Mouse (Mus musculus) urinary bladder, adult 2 months (tissue): Measurements from ENCODE around the gene Ak8. TPM values are rescaled to one million over a fixed set of nuclear protein-coding genes. Genes with fewer than 3 reads are reported as not detected.

Experiments used
- DNase-seq: peaks from one replicate; pipeline ENCODE4 v3.0.0; 2022; ENCODE audit warnings: low spot score
- polyA plus RNA-seq: library from polyadenylated mRNA; depleted of rRNA; stranded (reverse); fragments of >200 nt; gene quantifications from 2 replicates; pipeline ENCODE4 v1.2.3, GENCODE M21; 2012

The Ak8 gene
- polyA plus RNA-seq, 1 experiment = 0.92 TPM

DNA sequence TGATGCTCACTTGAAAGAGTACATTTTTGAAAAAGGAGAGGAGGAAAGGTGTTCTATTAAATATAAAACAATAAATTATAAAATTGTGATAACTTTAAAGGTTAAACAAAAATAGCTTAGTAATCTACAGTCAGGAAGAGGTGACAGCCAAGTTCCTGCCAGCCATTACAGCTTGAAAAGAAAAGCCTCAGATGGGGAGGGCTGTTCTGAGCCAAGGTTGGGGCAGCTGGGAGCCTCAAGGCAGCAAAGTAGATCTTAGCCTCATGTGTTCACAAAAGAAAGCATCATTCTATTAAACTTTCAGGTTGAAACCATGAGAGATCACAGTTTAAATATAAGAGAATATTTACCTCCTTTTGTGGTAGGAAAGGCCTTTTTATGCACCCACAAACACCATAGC is 30.7 kb downstream of the Ak8 start:
- no peak for DNase-seq

DNA sequence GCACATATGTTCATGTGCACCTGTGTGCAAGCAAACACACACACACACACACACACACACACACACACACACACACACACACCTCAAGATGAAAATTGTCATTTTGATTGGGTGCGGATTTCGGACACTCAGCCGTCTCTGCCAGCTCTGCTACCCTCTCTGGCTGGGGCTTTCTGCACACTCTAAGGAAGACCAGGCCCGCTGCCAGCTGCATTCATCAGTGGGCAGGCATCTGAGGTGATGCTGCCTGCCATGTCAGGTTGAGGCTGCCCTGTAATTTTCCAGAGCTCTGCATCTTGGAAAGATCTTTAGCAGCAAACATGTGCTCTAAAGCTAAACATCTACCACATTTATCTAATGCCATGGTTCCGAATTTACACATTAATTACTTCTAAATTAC is 37.1 kb downstream of the Ak8 start:
- DNase-seq = no peak

DNA sequence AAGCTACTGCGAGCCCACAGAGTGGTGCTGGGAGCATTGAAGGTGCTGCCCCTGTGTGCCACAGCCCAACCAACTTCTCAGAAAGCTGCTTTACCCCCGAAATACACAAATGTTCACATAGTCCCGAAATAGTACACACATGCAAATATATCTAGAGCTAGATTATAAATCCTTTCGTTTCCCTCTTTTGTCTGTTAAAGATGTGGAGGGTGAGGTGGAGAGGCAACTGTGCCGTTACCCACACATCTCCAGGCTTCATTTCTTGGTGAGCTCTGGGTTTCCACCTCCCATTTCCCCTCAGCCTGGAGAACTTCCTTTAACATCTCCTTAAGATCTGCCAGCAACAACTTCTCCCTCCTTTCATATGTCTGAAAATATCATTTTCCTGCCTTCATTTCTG is 40.2 kb downstream of the Ak8 start:
- no peak for DNase-seq

DNA sequence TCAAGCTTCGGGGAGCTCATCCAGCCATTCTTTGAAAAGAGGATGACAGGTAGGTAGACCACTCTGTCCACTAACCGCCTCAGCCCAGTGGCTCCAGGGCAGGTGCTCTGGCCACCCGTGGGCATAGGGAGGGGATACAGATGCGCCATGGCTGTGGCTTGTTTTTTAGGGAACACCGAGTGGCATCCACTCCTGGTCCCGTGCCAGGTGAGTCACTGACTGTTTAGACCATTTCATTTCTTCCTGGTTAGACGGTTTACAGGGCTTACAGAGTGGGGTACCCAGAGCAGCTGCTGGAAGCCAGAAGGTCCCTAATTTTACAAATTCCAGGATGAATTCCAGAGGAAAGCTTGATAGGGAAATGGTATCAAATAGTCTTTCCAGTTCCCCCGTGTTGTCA is 42.7 kb downstream of the Ak8 start:
- DNase-seq = no peak

DNA sequence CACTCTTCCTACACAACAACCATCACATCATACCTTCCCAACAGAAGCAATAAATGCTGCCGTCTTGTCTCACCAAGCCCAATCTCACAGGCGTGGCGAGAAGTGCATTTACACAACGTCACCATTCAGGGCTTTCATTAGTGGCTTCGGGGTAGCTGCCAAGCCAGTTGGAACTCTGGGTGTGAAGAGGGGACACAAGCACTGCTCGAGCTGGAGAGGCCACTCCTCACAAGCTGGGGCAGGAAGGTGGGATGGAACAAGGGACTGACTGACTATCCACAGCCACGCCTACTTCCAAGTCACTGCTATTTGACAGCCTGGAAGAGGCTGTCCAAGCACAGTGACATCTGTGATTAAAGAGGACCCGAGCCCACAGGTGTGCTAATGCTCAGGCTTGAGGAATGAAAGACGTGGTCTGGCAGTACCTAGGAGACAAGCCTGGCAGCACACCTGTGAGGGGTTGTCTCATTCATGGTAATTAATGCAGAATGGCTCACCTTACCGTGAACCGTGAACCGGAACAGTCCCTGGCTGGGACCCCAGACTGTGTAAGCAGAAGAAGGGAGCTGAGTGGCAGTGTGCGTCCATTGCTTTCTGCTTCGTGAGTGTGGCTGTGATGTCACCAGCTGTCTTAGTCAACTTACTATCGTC is 46.8 kb downstream of the Ak8 start:
- DNase-seq = no peak

DNA sequence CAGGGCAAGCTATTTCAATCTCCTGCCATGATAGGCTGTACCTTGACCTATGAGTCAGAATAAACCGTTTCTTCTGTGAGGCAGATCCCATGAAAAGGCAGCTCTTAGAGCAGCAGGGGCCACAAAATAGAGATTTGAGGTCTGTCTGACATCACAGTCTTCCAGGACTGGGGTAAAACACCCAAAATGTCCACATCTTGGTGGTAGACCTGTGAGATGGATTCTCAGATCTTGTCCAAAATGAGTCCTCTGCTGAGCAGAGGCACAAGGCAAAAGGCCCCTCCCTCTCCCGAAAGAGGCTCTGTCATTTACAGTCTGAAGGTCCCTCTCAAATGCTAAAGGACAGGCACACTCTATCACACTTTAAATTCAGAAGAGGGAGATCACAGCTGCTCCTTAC is 47.7 kb downstream of the Ak8 start:
- DNase-seq = no peak

DNA sequence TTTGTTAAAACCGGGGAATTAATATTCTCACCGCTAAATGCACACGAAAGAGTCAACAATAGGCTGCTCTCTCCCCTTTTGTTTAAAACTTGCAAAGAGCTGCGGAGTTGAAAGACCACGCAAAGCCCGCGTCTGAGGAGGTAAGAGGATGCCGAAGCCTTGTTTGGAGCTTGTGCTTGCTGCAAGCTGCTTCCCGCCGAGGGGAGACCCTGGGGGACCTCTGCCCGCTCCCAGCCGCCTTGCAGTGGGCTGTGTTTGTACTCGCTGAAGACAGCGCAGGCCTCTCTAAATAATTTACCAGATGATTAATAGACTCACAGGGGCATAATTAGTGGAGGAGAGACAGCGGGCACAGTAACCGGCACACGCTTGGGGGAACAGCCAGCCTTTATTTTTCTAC is 51.2 kb downstream of the Ak8 start:
- DNase-seq = no peak

DNA sequence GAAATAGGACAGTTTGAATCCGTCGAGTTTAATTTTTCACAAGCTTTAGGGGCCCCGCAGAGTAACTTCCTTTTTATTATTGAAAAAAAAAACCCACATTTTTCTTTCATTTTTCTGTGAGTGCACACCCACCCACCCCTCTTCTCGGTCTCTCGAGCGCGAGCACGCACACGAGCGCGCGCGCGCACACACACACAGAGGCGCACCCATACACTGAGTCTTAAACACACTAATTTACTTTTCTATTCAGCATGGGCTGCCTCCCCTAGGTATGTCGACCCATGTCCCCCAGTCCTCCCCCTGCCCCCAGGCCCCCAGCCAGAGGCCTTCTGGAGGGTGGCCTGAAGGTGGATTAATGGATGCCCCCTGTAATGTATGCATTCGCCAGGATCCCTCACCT is 51.7 kb downstream of the Ak8 start:
- DNase-seq = no peak

DNA sequence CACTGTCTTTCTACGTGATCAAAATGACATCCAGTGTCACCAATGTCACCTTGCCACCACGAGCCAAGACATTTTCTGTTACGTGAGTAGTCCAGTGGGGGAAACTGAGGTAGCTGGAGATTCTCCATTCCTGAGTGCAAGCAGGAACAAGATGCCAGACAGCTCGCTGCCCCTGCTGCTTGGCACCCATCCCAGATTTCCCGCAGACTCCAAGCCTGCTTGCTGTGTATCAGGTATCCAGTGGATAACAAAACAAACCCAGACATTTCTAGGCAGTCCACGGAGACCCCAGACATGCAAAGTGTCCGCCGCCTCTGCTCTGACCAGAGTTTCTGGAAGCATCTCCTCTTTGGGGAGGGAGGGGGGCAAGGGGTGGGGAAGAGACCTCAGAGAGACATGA is 52.4 kb downstream of the Ak8 start:
- DNase-seq = no peak

DNA sequence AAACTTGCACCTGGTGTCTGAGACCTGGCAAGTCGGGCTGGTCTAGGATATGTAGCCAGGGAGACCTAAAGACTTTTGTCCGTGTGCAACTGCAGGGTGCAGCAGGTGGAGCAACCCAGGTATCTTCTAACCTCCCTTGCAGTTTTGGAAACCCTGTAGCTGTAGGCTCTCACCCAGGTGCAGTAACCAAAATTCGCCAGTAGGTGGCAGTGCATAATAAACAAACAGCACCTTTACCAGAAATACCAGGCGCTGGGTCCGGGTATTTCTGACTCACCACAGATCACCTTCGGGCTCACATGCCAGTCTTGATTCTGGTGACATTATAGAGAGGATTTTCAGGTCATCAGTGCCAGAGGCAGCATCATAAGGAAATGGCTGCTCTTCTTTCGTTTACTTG is 55.5 kb downstream of the Ak8 start:
- peak; percentile 55 for DNase-seq

DNA sequence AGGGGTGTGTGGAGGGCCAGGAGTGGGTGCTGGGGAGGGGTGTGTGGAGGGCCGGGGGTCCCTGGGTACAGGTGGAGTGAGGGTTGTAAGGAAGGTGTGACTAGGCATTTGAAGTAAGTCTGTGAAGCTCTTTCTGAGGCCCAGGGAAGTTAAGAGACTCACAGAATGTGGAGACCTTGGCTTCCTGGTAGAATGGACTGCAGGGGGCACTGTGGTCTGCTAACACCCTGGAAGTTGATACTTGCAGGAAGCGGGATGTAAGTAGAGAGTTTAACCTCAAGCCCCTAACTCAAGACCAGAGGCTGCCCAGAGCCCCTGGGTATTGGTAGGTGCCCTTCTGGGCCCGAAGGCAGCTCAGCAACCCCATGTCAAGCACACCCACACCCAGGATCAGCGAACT is 56.2 kb downstream of the Ak8 start:
- no peak for DNase-seq

DNA sequence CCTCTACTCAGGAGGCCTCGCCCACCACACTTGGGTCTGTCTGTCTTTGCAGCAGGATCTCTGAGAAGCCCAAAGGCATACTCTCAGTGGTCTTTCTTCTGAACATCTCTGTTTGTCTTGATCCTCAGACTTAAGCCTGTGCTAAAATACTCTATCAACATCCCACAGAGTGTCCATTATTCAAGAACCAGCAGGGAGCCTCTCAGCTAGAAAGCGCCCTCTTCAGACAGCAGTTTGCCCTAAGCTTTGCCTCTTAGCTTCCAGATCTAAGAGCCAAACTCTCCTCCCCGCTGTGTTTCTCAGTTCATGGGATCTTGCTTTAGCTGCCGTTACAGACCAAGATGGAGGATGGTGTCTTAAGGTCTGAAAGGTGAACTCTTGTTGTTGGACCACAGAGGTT is 59.5 kb downstream of the Ak8 start:
- DNase-seq = no peak

DNA sequence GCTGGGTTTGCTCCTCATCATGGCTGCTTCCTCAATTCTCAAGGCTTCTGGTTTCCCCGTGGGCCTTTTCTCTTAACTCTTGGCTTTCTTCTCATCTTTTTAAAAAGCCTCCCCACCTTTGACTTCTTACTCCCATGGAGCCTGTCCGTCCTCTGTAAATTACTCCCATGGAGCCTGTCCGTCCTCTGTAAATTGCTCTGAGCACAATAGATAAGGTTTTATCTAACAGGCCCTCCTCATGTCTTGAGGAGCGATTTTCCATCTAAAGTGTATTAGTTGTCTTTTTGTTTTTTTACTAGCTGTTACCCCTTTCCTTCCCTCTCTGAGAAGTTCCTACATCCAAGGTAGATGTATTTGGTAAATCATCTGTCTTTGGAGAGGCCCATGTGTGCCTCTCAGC is 66.6 kb downstream of the Ak8 start:
- no peak for DNase-seq

DNA sequence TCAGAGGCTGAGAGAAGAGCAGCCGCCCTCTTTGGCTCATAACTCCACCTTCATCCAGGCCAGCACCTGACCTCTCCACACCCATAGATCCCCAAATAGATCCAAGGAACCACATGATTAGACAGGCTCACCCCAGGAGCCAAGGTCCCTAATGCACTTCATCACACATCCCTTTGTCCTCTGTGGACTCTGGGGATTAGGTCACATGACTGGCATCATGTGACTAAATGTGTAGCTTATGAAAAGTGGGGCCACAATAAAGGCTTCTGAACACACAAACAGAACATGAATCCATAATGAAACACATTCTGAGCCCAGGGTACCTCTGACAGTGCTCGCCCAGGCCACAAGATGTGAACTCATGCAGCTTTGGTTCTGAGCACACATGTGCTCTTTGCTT is 67.1 kb downstream of the Ak8 start:
- DNase-seq = no peak

DNA sequence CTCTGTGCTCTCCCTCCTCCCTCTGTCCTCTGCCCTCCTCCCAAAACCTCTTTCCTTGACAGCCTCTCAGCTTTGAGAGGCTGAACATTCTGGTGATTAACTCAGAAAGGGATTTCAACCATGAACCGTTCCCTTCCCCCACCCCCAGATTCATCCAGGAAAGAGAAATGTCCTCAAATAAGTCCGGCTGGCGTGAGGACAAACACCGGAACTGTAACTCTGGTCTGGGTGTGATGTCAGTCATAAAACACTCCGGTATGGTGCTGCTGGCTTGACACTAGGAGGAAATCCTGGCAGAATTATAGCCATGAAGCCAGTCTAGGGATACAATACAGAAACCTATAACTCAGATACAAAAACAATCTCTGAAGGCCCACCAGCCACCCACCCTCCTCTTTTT is 70.7 kb downstream of the Ak8 start:
- no peak for DNase-seq

DNA sequence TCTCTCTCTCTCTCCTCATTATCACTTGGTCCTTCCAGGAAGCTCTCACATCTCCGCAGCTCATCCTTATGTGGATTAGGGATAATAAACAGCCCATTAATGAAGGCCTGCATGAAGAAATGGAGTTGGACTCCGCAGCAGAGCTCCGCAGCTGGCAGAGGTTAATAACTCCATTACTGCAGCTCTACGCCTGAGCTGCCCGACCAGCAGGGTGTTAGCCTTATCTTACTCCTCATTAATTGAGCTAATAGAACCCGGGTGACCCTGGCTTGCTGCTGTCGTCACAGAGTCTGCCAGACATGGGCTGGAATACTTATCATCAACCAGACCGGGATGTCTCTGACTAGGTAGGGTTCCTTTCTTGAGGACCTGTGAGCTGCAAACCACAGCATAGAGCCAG is 74.1 kb downstream of the Ak8 start:
- DNase-seq = no peak

DNA sequence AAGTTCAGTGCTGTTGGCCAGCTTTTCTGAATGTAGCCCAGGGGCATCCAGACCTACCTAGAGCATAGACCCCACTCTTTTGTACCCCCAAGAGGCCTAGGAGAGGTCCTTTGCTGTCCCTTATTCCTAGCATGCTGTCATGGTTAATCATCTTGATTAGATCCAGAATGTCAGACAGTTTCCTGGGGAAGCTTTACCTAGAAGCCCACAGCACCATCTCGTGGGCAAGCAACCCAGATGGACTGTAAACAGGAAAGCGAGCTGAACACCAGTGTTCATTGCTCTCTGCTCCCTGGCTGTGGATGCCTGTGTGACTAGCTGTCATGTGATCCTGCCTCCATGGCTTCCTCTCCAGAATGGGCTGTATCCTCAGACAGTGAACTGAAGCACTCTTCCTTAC is 76.8 kb downstream of the Ak8 start:
- DNase-seq = no peak

DNA sequence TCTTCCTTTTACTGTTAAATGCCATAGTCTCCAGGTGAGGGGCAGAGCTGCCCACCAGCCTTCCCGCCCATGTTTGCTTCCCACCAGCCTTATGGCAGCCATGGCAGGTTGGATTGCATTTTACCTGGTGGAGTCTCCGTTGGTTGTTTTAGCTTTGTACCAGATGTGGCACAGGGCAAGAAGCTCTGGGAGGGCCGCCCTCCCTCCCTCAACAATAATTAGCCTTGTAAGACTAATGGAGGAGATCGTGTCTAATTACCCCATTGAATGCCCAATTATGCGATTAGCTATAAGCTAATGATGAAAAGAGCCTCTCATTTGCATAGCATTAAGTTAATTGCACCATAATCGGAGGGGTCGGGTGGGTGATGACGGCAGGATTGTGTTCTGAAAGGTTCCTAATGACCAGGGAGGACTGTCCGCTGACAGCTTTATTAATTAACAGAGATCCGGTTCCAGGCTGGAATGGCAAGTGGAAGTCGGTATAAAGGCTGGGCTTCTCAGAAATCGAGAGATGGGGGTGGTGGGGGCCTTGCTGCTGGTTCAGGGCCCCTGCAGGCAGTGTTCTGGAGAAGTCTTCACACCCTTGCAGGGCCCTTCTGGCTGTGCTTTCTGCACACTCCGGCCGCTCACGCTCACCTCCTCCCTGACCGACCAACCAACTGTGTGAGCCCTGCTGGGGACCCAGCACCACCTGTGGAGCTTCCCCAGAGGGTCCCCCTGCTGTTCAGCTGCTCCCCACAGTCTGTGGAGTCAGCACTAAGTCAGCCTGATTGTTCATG is 80.2 kb downstream of the Ak8 start:
- no peak for DNase-seq

DNA sequence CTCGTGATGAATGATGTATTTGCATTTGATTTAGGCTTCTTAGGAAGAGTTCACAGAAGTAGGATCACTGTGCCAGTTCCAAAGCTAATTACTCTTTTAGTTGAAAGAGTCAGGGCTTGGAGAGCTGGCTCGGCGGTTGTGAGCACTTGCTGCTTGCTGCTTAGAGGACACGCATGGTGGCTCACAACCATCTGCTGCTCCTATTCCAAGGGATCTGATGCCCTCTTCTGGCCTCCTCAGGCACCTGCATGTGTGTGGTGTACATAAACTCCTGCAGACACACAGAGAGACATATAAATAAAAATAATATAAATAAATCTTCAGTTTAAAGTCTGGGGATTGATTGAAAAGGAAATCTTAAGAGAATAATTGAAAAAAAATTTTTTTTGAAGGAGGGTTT is 81.3 kb downstream of the Ak8 start:
- DNase-seq = no peak

DNA sequence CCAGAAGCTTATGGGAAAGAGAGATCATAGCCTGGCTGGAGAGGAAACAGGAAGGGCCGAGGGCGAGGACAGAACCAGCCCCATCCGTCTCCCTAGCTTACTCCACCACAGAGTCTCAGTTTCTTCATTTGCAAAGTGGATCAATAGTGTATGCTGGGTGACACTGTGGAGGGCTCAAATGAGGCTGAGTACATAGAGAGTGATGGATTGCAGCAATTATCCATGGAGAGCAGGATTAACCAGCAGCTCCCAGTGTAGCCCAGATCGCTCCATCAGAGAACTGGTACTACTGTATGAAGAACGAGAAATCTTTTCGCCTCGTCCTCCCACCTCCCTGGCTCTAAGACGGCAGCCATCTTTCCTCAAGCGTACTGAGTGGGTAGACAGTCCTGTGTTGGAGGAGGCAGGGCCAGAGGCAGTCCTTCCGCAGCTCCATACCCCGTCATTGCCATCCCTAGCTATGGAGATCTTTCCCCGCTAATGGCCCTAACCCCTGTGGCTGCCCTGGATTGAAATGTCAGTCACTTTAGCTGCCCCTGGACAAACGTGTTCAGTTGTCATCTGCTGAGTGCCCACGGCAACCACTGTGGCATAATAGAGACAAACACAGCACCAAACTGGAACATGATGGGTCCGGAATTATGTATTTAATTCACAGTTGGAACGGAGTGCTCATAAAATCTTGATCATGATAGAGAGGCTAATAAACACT is 86.5 kb downstream of the Ak8 start:
- DNase-seq = no peak

DNA sequence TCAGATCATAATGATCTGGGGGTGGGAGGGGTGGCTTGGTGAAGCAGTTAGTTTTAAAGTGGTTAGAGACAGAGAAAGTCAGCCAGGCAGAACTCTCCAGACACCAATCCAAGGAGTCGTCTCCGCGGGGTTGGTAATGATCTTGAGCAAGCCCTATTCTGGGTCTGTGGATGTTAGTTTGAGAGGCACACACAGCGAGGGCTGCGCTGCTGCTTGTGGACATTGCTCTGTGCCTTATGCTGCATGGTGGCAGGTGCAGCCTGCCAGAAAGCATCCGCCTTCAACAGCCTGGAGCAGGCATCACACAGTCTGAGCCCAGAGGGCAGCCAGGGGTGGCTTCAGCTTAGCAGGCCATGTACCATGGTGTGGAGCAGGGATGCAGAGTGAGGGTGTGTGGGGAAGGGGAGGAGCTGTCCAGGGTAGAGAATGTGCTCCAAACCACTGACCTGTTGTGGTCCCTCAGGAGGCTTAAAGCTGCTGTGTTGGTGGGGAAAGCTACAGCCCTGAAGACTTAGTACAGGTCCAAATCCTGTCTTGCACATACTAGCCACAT is 87.2 kb downstream of the Ak8 start:
- no peak for DNase-seq

DNA sequence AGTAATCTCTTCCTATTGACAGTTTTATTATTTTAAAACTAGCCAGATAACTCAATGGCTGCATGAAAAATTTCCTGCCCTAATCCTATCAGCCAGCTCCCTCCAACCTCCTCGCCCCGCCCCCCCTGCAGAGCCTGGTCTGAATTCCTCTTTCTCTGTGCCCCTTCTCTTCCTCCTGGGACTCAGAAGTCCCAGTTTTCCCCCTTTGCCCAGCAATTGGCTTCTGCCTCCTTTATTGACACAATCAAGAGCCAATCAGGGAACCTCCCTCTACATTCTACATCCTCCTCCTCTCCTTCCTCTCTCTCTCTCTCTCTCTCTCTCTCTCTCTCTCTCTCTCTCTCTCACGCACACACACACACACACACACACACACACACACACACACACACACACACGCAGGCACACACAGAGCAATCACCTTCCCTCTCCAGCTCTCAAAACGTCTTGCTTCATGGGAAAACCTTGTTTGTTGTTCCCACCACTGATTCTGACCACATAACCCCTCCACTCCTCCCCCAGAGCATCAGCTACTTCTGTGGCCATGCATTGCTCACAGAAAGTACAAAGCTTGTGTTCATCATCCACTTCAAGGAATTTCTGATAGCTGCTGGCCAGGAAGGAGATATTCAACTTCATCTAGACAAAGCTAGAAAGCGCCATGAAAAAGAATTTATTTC is 93.1 kb downstream of the Ak8 start:
- DNase-seq = no peak
